Mouse (Mus musculus): ENCODE measurements at regions not wholly inside any gene's neighbourhood (a gene's known extent, or its start where the extent isn't known, plus 50 kb on each side); places are given as distances from the start of the nearest gene placed in this dataset.

GRCm38 (mm10) chr8:34614031-34614526 lies 502.5 kb upstream of the Gm10131 start:
- no peaks in the 10 kb centered on the region for H3K27me3 ChIP-seq (replicated peaks; ENCODE audit: control insufficient read depth, insufficient read depth, low read length)
- H3K27ac ChIP-seq (ENCODE audit: insufficient read depth, low read depth, low read length) = no peak overlapping the region
- H3K4me1 ChIP-seq (ENCODE audit: control insufficient read depth, insufficient read depth, low read length) = no peaks in the 10 kb centered on the region
- 58% methylated on average over 10 of the region's 10 CpGs for WGBS
- TF ChIP-seq POLR2A (IDR thresholded peaks at IDR 0.05; ENCODE audit: low read depth, low read length) = no peak
- no peak for TF ChIP-seq CTCF (conservative IDR thresholded peaks at IDR 0.05; ENCODE audit: insufficient read depth, insufficient read length, low read depth, low read length)
- H3K4me3 ChIP-seq (ENCODE audit: insufficient read depth, low read depth, low read length) = no peak overlapping the region
- no peaks in the 10 kb centered on the region for H3K36me3 ChIP-seq (ENCODE audit: control insufficient read depth, insufficient read depth, low read length)
- no peak for DNase-seq

GRCm38 (mm10) chr8:34613138-34613537 lies 501.6 kb upstream of the Gm10131 start:
- no peaks in the 10 kb centered on the region for H3K4me1 ChIP-seq (ENCODE audit: control insufficient read depth, insufficient read depth, low read length)
- no peak for DNase-seq
- TF ChIP-seq POLR2A (IDR thresholded peaks at IDR 0.05; ENCODE audit: low read depth, low read length) (no peak), CTCF (conservative IDR thresholded peaks at IDR 0.05; ENCODE audit: insufficient read depth, insufficient read length, low read depth, low read length) (no peak)
- no peak overlapping the region for H3K4me3 ChIP-seq (ENCODE audit: insufficient read depth, low read depth, low read length)
- H3K27ac ChIP-seq (ENCODE audit: insufficient read depth, low read depth, low read length) = no peak overlapping the region
- no peaks in the 10 kb centered on the region for H3K27me3 ChIP-seq (replicated peaks; ENCODE audit: control insufficient read depth, insufficient read depth, low read length)
- WGBS = 84% methylated on average over 5 of the region's 5 CpGs
- no peaks in the 10 kb centered on the region for H3K36me3 ChIP-seq (ENCODE audit: control insufficient read depth, insufficient read depth, low read length)

- Histone ChIP-seq H3K36me3 (ENCODE audit: control insufficient read depth, insufficient read depth, low read length) (no peaks in the 10 kb centered on the region), H3K4me3 (ENCODE audit: insufficient read depth, low read depth, low read length) (no peak overlapping the region), H3K27me3 (replicated peaks; ENCODE audit: control insufficient read depth, insufficient read depth, low read length) (no peaks in the 10 kb centered on the region), H3K4me1 (ENCODE audit: control insufficient read depth, insufficient read depth, low read length) (no peaks in the 10 kb centered on the region), H3K27ac (ENCODE audit: insufficient read depth, low read depth, low read length) (no peak overlapping the region)
- WGBS = 68% methylated on average over 3 of the region's 3 CpGs
- TF ChIP-seq CTCF (conservative IDR thresholded peaks at IDR 0.05; ENCODE audit: insufficient read depth, insufficient read length, low read depth, low read length) = no peak
- no peak for TF ChIP-seq POLR2A (IDR thresholded peaks at IDR 0.05; ENCODE audit: low read depth, low read length)
- no peak for DNase-seq
Observed at GRCm38 (mm10) chr8:34612396-34612795, 500.9 kb upstream of the Gm10131 start.

- no peaks in the 10 kb centered on the region for H3K27me3 ChIP-seq (replicated peaks; ENCODE audit: control insufficient read depth, insufficient read depth, low read length)
- no peaks in the 10 kb centered on the region for H3K36me3 ChIP-seq (ENCODE audit: control insufficient read depth, insufficient read depth, low read length)
- H3K4me1 ChIP-seq (ENCODE audit: control insufficient read depth, insufficient read depth, low read length) = no peaks in the 10 kb centered on the region
- no peak for TF ChIP-seq CTCF (conservative IDR thresholded peaks at IDR 0.05; ENCODE audit: insufficient read depth, insufficient read length, low read depth, low read length)
- no peak for TF ChIP-seq POLR2A (IDR thresholded peaks at IDR 0.05; ENCODE audit: low read depth, low read length)
- no peak overlapping the region for H3K27ac ChIP-seq (ENCODE audit: insufficient read depth, low read depth, low read length)
- H3K4me3 ChIP-seq (ENCODE audit: insufficient read depth, low read depth, low read length) = no peak overlapping the region
- no peak for DNase-seq
Observed at GRCm38 (mm10) chr8:34610186-34610585, 498.6 kb upstream of the Gm10131 start.

GRCm38 (mm10) chr8:34607426-34607825 lies 495.9 kb upstream of the Gm10131 start:
- Histone ChIP-seq H3K27ac (ENCODE audit: insufficient read depth, low read depth, low read length) (no peak overlapping the region), H3K4me1 (ENCODE audit: control insufficient read depth, insufficient read depth, low read length) (no peaks in the 10 kb centered on the region), H3K27me3 (replicated peaks; ENCODE audit: control insufficient read depth, insufficient read depth, low read length) (no peaks in the 10 kb centered on the region), H3K4me3 (ENCODE audit: insufficient read depth, low read depth, low read length) (no peak overlapping the region), H3K36me3 (ENCODE audit: control insufficient read depth, insufficient read depth, low read length) (no peaks in the 10 kb centered on the region)
- DNase-seq = no peak
- TF ChIP-seq POLR2A (IDR thresholded peaks at IDR 0.05; ENCODE audit: low read depth, low read length) = no peak
- TF ChIP-seq CTCF (conservative IDR thresholded peaks at IDR 0.05; ENCODE audit: insufficient read depth, insufficient read length, low read depth, low read length) = no peak
- 91% methylated on average over 2 of the region's 2 CpGs for WGBS

- no peak for TF ChIP-seq POLR2A (IDR thresholded peaks at IDR 0.05; ENCODE audit: low read depth, low read length)
- Histone ChIP-seq H3K4me3 (ENCODE audit: insufficient read depth, low read depth, low read length) (no peak overlapping the region), H3K27me3 (replicated peaks; ENCODE audit: control insufficient read depth, insufficient read depth, low read length) (no peaks in the 10 kb centered on the region), H3K4me1 (ENCODE audit: control insufficient read depth, insufficient read depth, low read length) (no peaks in the 10 kb centered on the region), H3K27ac (ENCODE audit: insufficient read depth, low read depth, low read length) (no peak overlapping the region), H3K36me3 (ENCODE audit: control insufficient read depth, insufficient read depth, low read length) (no peaks in the 10 kb centered on the region)
- no peak for DNase-seq
- WGBS = 88% methylated on average over 2 of the region's 2 CpGs
Observed at GRCm38 (mm10) chr8:34605031-34605430, 493.5 kb upstream of the Gm10131 start.

GRCm38 (mm10) chr8:34604581-34604980 lies 493.0 kb upstream of the Gm10131 start:
- Histone ChIP-seq H3K27ac (ENCODE audit: insufficient read depth, low read depth, low read length) (no peak overlapping the region), H3K36me3 (ENCODE audit: control insufficient read depth, insufficient read depth, low read length) (no peaks in the 10 kb centered on the region), H3K4me3 (ENCODE audit: insufficient read depth, low read depth, low read length) (no peak overlapping the region), H3K27me3 (replicated peaks; ENCODE audit: control insufficient read depth, insufficient read depth, low read length) (no peaks in the 10 kb centered on the region), H3K4me1 (ENCODE audit: control insufficient read depth, insufficient read depth, low read length) (no peaks in the 10 kb centered on the region)
- 81% methylated on average over 2 of the region's 2 CpGs for WGBS
- TF ChIP-seq POLR2A (IDR thresholded peaks at IDR 0.05; ENCODE audit: low read depth, low read length) = no peak
- no peak for TF ChIP-seq CTCF (conservative IDR thresholded peaks at IDR 0.05; ENCODE audit: insufficient read depth, insufficient read length, low read depth, low read length)
- DNase-seq = no peak
